Mouse (Mus musculus) limb, embryonic 11.5 days (tissue): ENCODE results near the gene Rfx3. TPM values are rescaled to one million over a fixed set of nuclear protein-coding genes. Genes with fewer than 3 reads are reported as not detected.

ENCODE experiments used
- ATAC-seq: fragments of 200-750 bp; cut with Nextera tagmentation; 2 replicates; pipeline ENCODE4 v1.8.0; 2017; ENCODE audit warnings: low read depth; ENCODE audit not compliant: insufficient number of reproducible peaks, low FRiP score, low TSS enrichment
- DNase-seq: peaks from one replicate; pipeline ENCODE4 v3.0.0-alpha.2; 2015; ENCODE audit warnings: low spot score
- H3K27ac ChIP-seq: fragments of 300-500 bp; sonication (generic); replicated peaks from 2 replicates; pipeline ENCODE4 v1.5.1; 2014; ENCODE audit warnings: low read depth, mild to moderate bottlenecking, low read length
- H3K27me3 ChIP-seq: fragments of 300-500 bp; sonication (generic); 2 replicates; pipeline ENCODE4 v1.6.1; 2014; ENCODE audit warnings: mild to moderate bottlenecking, low read length, mixed read lengths; ENCODE audit not compliant: control insufficient read depth, insufficient read depth
- H3K36me3 ChIP-seq: fragments of 300-500 bp; sonication (generic); 2 replicates; pipeline ENCODE4 v1.6.1; 2014; ENCODE audit warnings: mild to moderate bottlenecking, low read length, moderate library complexity, mixed read lengths; ENCODE audit not compliant: control insufficient read depth, insufficient read depth
- H3K4me1 ChIP-seq: fragments of 300-500 bp; sonication (generic); 2 replicates; pipeline ENCODE4 v1.6.1; 2014; ENCODE audit warnings: low read length, mixed read lengths; ENCODE audit not compliant: control insufficient read depth, insufficient read depth
- H3K4me2 ChIP-seq: fragments of 300-500 bp; sonication (generic); 2 replicates; pipeline ENCODE4 v1.6.1; 2014; ENCODE audit warnings: low read depth, mild to moderate bottlenecking, moderate library complexity; ENCODE audit not compliant: severe bottlenecking
- H3K4me3 ChIP-seq: fragments of 300-500 bp; sonication (generic); 2 replicates; pipeline ENCODE4 v1.5.1; 2014; ENCODE audit warnings: low read depth, low read length
- H3K9ac ChIP-seq: fragments of 300-500 bp; sonication (generic); 2 replicates; pipeline ENCODE4 v1.6.1; 2014; ENCODE audit warnings: mild to moderate bottlenecking, low read length
- H3K9me3 ChIP-seq: fragments of 300-500 bp; sonication (generic); 2 replicates; pipeline ENCODE4 v1.6.1; 2016; ENCODE audit warnings: low read length; ENCODE audit not compliant: control insufficient read depth
- WGBS: fragments of 180-500 bp; shearing (Covaris S2); extraction: QIAGEN DNeasy Blood & Tissue Kit; methylation state at CpG from one replicate; pipeline ENCODE4 v1.1.7; 2014; 5-methylcytosine and 5-hydroxymethylcytosine counted together
- polyA plus RNA-seq: library from polyadenylated mRNA; unstranded; fragments of >200 nt; fragmentation: Nextera tagmentation; extraction: Ambion mirVana; gene quantifications from 2 replicates; pipeline ENCODE4 v1.2.1, GENCODE M21; 2014

The Rfx3 gene
- polyA plus RNA-seq, 1 experiment from 2014 or later, result 20.5 TPM

- 90% methylated on average over 4 of the region's 4 CpGs for WGBS
- no peak overlapping the region for H3K4me3 ChIP-seq
- no peak overlapping the region for H3K4me2 ChIP-seq
- H3K9ac ChIP-seq, result no peak overlapping the region
- H3K36me3 ChIP-seq, result no peaks in the 10 kb centered on the region
- H3K27ac ChIP-seq, result no peak overlapping the region
- ATAC-seq (no peak), DNase-seq (no peak)
- no peaks in the 10 kb centered on the region for H3K9me3 ChIP-seq
- H3K4me1 ChIP-seq, result no peaks in the 10 kb centered on the region
- H3K27me3 ChIP-seq, result no peaks in the 10 kb centered on the region
Observed at GRCm38 (mm10) chr19:27838041-27838440, 172.9 kb downstream of the Rfx3 start.

DNA sequence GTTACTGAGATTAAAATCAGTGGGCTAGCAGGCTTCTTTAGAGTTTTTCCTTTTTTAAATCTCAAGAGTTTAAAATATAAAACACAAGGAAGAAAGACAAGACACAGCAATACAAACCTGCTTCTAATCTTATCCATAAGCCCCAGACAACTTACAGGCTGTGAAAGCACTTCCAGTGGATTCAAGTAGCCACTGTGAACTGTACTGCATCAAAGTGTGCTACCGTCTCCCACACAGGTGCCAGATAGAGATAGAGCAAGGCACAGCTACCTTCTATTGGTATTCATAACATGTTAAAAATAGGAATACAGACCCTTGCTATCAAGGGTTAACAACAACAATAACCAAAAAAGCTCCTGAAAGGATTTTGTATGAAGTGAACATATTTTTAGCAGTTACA is 178.5 kb downstream of the Rfx3 start:
- no peaks in the 10 kb centered on the region for H3K9me3 ChIP-seq
- no peaks in the 10 kb centered on the region for H3K27me3 ChIP-seq
- WGBS, result 82% methylated on average over 1 of the region's 1 CpGs
- DNase-seq (no peak), ATAC-seq (no peak)
- H3K36me3 ChIP-seq, result no peaks in the 10 kb centered on the region
- H3K4me1 ChIP-seq, result no peaks in the 10 kb centered on the region
- no peak overlapping the region for H3K4me3 ChIP-seq
- no peak overlapping the region for H3K27ac ChIP-seq
- H3K4me2 ChIP-seq, result no peak overlapping the region
- H3K9ac ChIP-seq, result no peak overlapping the region

DNA sequence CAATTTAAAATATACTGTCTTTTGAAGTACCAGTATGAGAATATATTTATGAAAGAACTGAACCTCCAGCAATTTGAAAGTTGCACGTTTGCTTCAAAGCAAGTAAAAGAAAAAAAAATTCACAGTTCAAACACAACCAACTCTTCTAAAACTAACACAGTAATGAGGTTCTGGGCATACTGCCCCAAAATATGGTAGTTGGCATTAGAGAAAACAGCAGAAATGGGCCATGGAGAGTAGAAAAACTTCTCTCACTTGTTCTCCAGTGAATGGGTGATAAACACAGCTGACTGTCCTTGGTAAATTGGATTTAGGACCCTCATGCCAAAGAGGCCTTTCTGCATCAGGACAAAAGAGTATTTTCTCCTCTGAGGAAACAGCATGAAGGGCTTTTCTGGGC is 182.7 kb downstream of the Rfx3 start:
- WGBS, result 78% methylated on average over 1 of the region's 1 CpGs

GRCm38 (mm10) chr19:27817661-27818060 is 193.3 kb downstream of the Rfx3 start:
- H3K9me3 ChIP-seq, result no peaks in the 10 kb centered on the region
- H3K4me1 ChIP-seq, result no peaks in the 10 kb centered on the region
- H3K27me3 ChIP-seq, result no peaks in the 10 kb centered on the region
- H3K4me2 ChIP-seq, result no peak overlapping the region
- no peak overlapping the region for H3K4me3 ChIP-seq
- no peak for ATAC-seq
- H3K36me3 ChIP-seq, result peaks cover 2% of the 10 kb centered on the region; the same call in 1 of the 2 replicates
- no peak overlapping the region for H3K27ac ChIP-seq
- DNase-seq, result no peak
- H3K9ac ChIP-seq, result no peak overlapping the region

More for the DNA sequence above, 182.7 kb downstream of the Rfx3 start:
- H3K4me3 ChIP-seq, result no peak overlapping the region
- H3K27ac ChIP-seq, result no peak overlapping the region
- no peak for DNase-seq
- H3K9me3 ChIP-seq, result no peaks in the 10 kb centered on the region
- ATAC-seq, result no peak
- peaks cover 2% of the 10 kb centered on the region; the same call in 1 of the 2 replicates for H3K36me3 ChIP-seq
- H3K9ac ChIP-seq, result no peak overlapping the region
- H3K27me3 ChIP-seq, result no peaks in the 10 kb centered on the region
- H3K4me2 ChIP-seq, result no peak overlapping the region
- no peaks in the 10 kb centered on the region for H3K4me1 ChIP-seq

DNA sequence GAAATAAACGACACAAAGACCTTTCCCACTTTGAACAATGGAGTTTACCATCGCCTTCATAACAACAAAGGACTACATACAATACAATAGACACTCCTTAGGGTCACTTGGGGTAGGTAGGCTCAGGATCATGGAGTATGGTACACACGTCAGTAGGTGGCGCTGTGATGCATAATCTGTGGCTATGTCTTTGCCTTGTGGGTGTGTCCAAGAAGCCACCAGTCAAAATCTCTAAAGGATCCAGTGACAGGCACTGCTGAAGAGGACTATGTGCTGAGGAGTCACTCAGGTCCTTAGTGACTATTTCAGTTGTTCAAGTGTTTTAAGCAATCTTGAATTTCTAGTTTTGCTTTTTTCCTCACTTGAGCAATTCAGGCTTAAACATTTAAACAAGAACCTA is 230.9 kb downstream of the Rfx3 start:
- no peak overlapping the region for H3K27ac ChIP-seq
- H3K27me3 ChIP-seq, result no peaks in the 10 kb centered on the region
- no peaks in the 10 kb centered on the region for H3K9me3 ChIP-seq
- DNase-seq (no peak), ATAC-seq (no peak)
- H3K4me2 ChIP-seq, result no peak overlapping the region
- no peak overlapping the region for H3K4me3 ChIP-seq
- no peak overlapping the region for H3K9ac ChIP-seq
- no peaks in the 10 kb centered on the region for H3K36me3 ChIP-seq
- 60% methylated on average over 4 of the region's 4 CpGs for WGBS
- no peaks in the 10 kb centered on the region for H3K4me1 ChIP-seq

DNA sequence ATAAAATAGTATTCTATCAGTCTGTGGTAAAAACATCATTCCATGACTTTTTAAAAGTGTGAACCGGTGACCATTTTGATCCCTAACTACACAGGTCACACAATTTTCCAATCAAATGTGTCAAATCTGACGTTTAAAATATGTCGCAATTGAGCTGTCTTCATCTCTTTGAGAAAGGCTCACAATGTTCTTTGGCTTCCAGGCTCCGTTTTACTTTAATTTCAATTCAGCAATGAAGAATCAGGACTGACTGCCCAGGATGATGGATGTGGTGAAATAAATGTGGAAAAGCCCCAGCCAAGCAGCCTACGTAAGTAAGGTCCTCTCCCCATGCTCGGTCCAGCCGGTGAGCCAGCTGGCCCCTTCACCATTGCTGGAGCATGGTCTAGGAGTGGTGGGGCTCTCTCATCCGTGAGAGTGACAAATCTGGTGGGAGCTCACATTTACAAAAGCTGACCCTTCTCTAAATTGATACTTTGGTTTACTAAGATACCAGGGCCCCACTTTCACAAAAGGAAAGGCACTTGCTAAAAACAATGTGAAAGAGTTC is 240.2 kb downstream of the Rfx3 start:
- Histone ChIP-seq H3K4me1 (no peaks in the 10 kb centered on the region), H3K4me3 (no peak overlapping the region), H3K27me3 (no peaks in the 10 kb centered on the region), H3K9ac (no peak overlapping the region), H3K9me3 (no peaks in the 10 kb centered on the region), H3K4me2 (no peak overlapping the region), H3K27ac (no peak overlapping the region), H3K36me3 (no peaks in the 10 kb centered on the region; the same call in 1 of the 2 replicates)
- no peak for ATAC-seq
- WGBS, result 85% methylated on average over 8 of the region's 8 CpGs
- DNase-seq, result no peak

- no peaks in the 10 kb centered on the region for H3K9me3 ChIP-seq
- no peak overlapping the region for H3K9ac ChIP-seq
- no peaks in the 10 kb centered on the region for H3K27me3 ChIP-seq
- DNase-seq (no peak), ATAC-seq (no peak)
- no peak overlapping the region for H3K4me2 ChIP-seq
- no peaks in the 10 kb centered on the region; the same call in 1 of the 2 replicates for H3K36me3 ChIP-seq
- H3K4me3 ChIP-seq, result no peak overlapping the region
- 87% methylated on average over 17 of the region's 17 CpGs for WGBS
- H3K4me1 ChIP-seq, result no peaks in the 10 kb centered on the region
- H3K27ac ChIP-seq, result no peak overlapping the region
Observed at GRCm38 (mm10) chr19:27768444-27768843, 242.5 kb downstream of the Rfx3 start.

DNA sequence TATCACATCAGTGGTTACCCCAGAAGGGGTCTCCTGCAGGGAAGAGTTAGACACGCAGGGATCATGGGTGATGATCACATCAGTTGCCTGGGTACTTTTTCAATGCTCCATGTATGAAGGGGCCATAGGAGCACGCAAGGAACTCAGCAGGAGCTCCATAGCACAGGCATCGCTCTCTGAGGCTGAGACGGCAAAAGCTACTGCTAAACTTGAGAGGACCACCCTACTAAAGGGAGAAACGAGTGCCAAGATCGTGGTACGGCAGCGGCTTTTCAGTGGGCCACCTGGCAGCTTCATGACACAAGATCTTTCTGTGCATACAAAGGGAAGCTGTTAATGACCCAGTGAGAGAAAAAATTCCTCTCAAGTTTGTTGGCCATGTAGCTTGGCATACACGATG is 250.7 kb downstream of the Rfx3 start:
- H3K9me3 ChIP-seq, result no peaks in the 10 kb centered on the region
- no peak overlapping the region for H3K27ac ChIP-seq
- H3K36me3 ChIP-seq, result no peaks in the 10 kb centered on the region
- H3K4me1 ChIP-seq, result no peaks in the 10 kb centered on the region
- ATAC-seq (no peak), DNase-seq (no peak)
- no peaks in the 10 kb centered on the region for H3K27me3 ChIP-seq
- no peak overlapping the region for H3K4me3 ChIP-seq
- 93% methylated on average over 9 of the region's 9 CpGs for WGBS
- no peak overlapping the region for H3K9ac ChIP-seq
- H3K4me2 ChIP-seq, result no peak overlapping the region

- Histone ChIP-seq H3K9me3 (no peaks in the 10 kb centered on the region), H3K27me3 (no peaks in the 10 kb centered on the region), H3K4me2 (no peak overlapping the region), H3K4me1 (no peaks in the 10 kb centered on the region), H3K36me3 (no peaks in the 10 kb centered on the region), H3K4me3 (no peak overlapping the region), H3K27ac (no peak overlapping the region), H3K9ac (no peak overlapping the region)
- 91% methylated on average over 8 of the region's 8 CpGs for WGBS
- DNase-seq (no peak), ATAC-seq (no peak)
Observed at GRCm38 (mm10) chr19:27759347-27759746, 251.6 kb downstream of the Rfx3 start.
